Mouse (Mus musculus): ENCODE measurements around the gene Ror2. TPM values are rescaled to one million over a fixed set of nuclear protein-coding genes. Genes with fewer than 3 reads are reported as not detected.

The Ror2 gene
- polyA plus RNA-seq, 1 experiment from 2014 or later: 23.6 TPM

DNA sequence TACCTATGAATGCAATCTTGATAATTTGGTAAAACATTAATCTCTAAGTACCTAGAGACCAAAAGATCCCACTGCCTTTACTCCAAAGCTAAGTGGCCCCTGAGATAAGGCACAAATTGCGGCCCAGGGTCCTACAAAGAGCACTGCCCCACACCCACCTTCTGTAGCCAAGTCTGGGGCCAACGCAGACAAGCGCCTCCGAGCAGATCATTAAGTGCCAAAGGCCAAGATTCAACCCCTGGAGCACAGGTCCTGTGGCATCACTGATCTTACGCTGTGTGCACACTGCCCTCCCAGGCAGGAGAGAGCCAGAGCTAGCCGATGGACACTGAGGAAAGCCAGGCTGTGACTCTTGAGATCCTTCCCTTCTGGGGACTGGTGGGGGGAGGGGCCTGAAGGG, 38.7 kb downstream of the Ror2 start:
- H3K4me3 ChIP-seq: no peak overlapping the region
- peaks cover 58% of the 10 kb centered on the region for H3K4me1 ChIP-seq
- no peak for DNase-seq (ENCODE audit: low spot score)
- peak overlapping the region; percentile 52; the same call in 1 of the 2 replicates for H3K27ac ChIP-seq (replicated peaks)
- peaks cover 6% of the 10 kb centered on the region; the same call in 1 of the 2 replicates for H3K9me3 ChIP-seq
- no peaks in the 10 kb centered on the region for H3K27me3 ChIP-seq (replicated peaks; ENCODE audit: low read depth, poor library complexity, severe bottlenecking)
- WGBS: 72% methylated on average over 6 of the region's 6 CpGs
- peaks cover 7% of the 10 kb centered on the region for H3K36me3 ChIP-seq (replicated peaks)

DNA sequence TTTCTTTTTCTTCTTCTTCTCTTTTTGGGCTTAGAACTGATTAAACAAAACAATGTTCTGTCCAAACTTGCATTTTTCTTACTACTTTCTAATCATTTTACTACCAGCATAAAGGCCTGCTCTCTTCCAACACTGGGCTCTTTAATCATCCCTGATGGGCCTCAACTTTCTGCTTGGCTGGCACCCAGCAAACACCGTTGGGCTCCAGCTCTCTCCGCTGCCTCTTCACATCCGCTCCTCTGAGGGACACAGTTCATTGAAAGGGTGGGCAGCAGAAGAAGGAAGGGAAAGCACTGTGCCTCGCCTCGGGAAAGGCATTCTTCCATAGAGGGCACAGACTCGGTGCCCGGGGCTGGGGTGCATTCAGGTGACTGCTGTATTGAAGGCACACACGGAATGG, 41.8 kb downstream of the Ror2 start:
- Histone ChIP-seq H3K27me3 (replicated peaks; ENCODE audit: low read depth, poor library complexity, severe bottlenecking) (no peaks in the 10 kb centered on the region), H3K36me3 (replicated peaks) (peaks cover 25% of the 10 kb centered on the region), H3K9me3 (peaks cover 19% of the 10 kb centered on the region; the same call in 1 of the 2 replicates), H3K27ac (replicated peaks) (peak overlapping the region; percentile 6; the same call in 1 of the 2 replicates), H3K4me3 (no peak overlapping the region), H3K4me1 (peaks cover 57% of the 10 kb centered on the region)
- 86% methylated on average over 8 of the region's 8 CpGs for WGBS
- no peak for DNase-seq (ENCODE audit: low spot score)

DNA sequence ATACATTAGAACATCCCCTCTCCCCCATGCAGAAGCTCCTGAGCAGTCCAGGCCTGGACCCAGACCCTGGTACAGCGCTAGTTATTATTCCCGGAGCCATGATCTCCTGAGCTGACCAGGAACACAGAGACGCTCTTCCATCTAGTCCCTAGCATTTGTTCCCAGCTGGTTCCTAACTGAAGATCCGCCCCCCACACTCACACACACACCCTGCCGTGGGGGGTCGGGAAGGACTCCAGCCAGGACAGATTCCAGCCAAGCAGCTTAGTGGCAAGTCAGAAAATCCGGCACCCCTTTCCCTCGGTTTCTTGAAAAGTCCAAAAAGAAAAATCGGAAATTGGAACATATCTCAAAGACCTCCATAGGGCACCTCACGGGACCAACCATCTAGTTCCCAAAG, 48.5 kb downstream of the Ror2 start:
- peaks cover 23% of the 10 kb centered on the region for H3K27me3 ChIP-seq (replicated peaks; ENCODE audit: low read depth, poor library complexity, severe bottlenecking)
- DNase-seq (ENCODE audit: low spot score): no peak
- H3K36me3 ChIP-seq (replicated peaks): peaks cover 20% of the 10 kb centered on the region
- peak overlapping the region; percentile 70 for H3K27ac ChIP-seq (replicated peaks)
- WGBS: 54% methylated on average over 10 of the region's 10 CpGs
- H3K4me1 ChIP-seq: peaks cover 73% of the 10 kb centered on the region
- peaks cover 15% of the 10 kb centered on the region; the same call in 1 of the 2 replicates for H3K9me3 ChIP-seq
- no peak overlapping the region for H3K4me3 ChIP-seq

DNA sequence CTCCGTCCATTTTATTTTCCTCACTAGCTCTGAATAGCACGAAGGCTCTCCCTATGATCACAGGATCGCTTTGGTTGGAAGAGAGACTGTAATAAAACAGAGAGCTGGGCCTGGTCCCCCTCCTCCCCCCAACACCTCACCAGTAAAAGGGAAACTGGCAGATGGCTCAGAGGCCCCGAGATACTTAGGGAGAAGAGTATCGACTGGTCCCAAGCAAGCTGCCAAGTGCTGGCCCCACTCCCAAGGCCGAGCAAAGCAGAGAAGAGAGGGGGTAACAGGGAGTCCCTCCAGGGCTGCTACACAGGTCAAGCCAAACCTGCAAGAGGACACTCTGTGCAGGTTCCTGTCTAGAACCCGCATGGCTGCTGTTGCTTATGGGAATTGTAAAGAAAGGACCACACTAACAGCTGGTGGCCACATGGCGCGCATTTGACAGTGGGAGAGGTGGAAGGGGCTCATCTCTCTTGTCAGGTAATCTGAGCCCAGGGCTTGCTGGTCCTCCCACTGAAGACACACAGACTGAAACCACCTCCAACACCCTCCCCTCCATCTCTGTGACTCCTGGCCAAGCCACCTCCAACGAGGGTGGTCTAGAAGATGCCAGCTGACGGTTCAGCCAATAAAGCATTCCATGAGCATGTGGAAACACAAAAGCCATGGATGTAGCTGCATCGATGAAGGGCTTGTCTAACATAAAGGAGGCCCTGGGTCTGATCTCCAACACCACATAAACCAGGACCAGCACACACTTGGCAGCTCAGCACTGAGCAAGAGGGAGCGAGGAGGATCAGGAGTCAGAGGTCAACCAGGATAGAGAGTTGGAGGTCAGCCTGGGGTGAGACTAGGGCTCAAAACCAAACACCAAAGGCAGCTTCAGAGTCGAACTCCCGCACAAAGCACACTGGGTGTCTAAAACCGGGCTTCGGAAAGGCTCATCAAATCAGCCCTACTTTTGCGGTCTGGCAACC, 49.2 kb downstream of the Ror2 start:
- 20% methylated on average over 18 of the region's 18 CpGs for WGBS
- Histone ChIP-seq H3K9me3 (peaks cover 10% of the 10 kb centered on the region; the same call in 1 of the 2 replicates), H3K27ac (replicated peaks) (peak overlapping the region; percentile 70), H3K4me3 (peak overlapping the region; percentile 19; the same call in 1 of the 2 replicates), H3K4me1 (peaks cover 80% of the 10 kb centered on the region), H3K36me3 (replicated peaks) (peaks cover 14% of the 10 kb centered on the region), H3K27me3 (replicated peaks; ENCODE audit: low read depth, poor library complexity, severe bottlenecking) (peaks cover 23% of the 10 kb centered on the region)
- DNase-seq (ENCODE audit: low spot score): peak; percentile 66

DNA sequence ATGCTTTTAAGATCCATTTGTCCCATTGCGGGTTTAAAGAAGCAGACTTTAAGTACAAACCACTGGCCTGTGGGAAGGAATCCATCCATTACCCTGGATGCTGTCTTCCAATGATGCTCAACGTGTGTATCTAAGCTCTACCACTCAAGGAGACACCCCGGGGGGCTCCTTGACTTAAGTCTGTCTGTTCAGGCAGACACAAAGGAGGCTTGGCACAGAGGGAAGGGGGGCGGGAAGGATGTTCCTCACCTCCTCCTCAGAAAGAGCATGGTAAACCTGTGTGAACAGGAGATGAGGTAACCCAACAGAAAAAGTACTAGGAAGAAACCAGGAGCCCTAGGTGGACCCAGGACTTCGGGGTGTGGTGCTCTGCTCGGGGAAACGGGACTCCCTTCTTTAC, 50.0 kb downstream of the Ror2 start:
- 22% methylated on average over 7 of the region's 7 CpGs for WGBS
- H3K27me3 ChIP-seq (replicated peaks; ENCODE audit: low read depth, poor library complexity, severe bottlenecking): peaks cover 23% of the 10 kb centered on the region

DNA sequence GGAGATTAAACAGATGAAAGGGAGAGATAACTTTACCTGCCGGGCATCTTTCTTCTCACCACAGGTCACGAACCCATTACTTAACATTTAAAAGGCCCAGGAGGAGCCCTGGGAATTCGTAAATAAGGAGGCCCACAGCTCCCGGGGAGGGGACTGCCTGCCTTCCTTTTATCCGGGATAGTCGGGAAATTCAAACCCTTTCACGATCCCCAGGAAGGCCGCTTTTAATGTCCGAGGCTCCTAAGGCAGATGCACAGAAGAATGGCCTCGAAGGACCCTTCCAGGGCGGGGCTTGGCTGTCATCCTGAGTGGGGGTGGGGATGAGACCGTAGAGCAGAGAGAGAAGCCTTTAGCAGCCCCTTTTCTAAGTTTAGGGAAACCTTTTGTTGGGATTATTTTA, 51.1 kb downstream of the Ror2 start:
- Histone ChIP-seq H3K27me3 (replicated peaks; ENCODE audit: low read depth, poor library complexity, severe bottlenecking) (peaks cover 23% of the 10 kb centered on the region), H3K4me1 (peaks cover 89% of the 10 kb centered on the region), H3K36me3 (replicated peaks) (peaks cover under 1% of the 10 kb centered on the region; the same call in 1 of the 2 replicates), H3K4me3 (peak overlapping the region; percentile 26; the same call in 1 of the 2 replicates), H3K27ac (replicated peaks) (no peak overlapping the region; the same call in 1 of the 2 replicates), H3K9me3 (no peaks in the 10 kb centered on the region)
- DNase-seq (ENCODE audit: low spot score): peak; percentile 30
- 1% methylated on average over 12 of the region's 12 CpGs for WGBS

More for the DNA sequence above, 50.0 kb downstream of the Ror2 start:
- Histone ChIP-seq H3K4me1 (peaks cover 88% of the 10 kb centered on the region), H3K27ac (replicated peaks) (peak overlapping the region; percentile 70), H3K9me3 (peaks cover 2% of the 10 kb centered on the region; the same call in 1 of the 2 replicates), H3K36me3 (replicated peaks) (peaks cover 6% of the 10 kb centered on the region), H3K4me3 (no peak overlapping the region)
- no peak for DNase-seq (ENCODE audit: low spot score)

DNA sequence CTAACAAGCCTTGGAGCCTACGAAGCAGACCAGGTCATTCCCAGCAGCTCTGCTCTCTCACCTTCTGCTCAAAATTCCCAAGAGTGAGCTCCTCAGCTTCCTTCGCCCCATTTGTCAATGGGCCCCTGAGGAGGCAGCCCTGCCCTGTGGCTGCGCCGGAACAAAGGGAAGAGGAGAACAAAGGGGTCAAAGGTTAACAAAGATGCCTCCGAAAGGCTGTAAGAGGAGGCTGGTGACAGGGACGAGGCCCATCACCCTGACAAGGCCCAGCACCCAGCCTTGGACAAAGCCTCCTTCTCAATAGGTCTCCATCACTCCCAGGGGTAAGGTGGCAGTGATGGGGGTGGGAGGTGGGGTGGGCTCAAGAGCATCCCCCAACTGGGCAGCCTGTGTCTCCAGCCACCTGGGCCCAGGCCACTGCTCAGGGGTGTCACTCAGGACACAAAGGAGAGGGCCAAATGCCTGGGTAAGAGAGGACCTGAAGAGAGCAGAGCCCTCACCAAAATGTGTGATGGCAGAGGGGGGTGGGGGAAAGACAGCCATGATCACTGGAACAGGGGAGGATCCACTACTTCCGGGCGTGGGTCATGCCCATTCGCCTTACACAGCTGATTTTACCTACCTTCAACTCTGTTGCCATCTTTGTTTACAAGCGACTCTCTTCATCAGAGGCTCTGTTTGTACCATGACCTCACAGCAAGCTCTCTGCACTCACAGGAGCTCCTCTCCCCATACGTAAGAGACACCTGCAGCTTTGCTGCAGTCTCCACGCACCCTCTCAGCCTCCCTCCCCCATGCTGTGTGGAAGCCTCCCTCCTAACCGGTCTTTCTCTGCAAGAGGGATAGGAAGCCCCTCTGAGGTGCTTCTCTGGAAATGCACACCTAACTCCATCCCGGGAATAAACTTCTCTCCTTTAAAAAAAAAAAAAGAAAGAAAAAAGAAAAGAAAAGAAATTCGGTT, 51.8 kb downstream of the Ror2 start:
- WGBS: 18% methylated on average over 15 of the region's 15 CpGs
- peaks cover 23% of the 10 kb centered on the region for H3K27me3 ChIP-seq (replicated peaks; ENCODE audit: low read depth, poor library complexity, severe bottlenecking)
- 0 out of 2 replicates have a peak overlapping the region, but pooled peaks have one; percentile 3 for H3K4me3 ChIP-seq
- peaks cover 7% of the 10 kb centered on the region for H3K36me3 ChIP-seq (replicated peaks)
- H3K9me3 ChIP-seq: no peaks in the 10 kb centered on the region
- peak overlapping the region; percentile 79 for H3K27ac ChIP-seq (replicated peaks)
- peaks cover 89% of the 10 kb centered on the region for H3K4me1 ChIP-seq
- DNase-seq (ENCODE audit: low spot score): no peak

DNA sequence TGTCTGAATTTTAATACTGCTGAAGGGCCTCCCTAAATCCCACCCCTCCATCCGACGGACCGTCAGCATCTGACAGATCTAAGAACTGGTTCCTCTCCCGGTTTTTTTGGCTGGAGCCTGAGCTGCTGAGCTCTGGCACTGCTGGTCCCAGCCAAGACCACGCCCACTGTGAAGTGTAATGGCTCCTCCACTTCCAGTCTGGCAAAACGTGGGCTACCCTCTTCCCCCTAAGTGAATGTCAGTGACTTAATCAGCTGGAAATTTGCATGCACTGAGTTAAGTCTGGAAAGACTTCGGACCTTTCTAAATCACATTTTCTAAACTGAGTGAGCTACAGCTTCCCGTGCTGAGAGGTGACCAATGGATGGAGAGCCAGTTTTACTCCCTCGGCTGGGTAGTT, 52.5 kb downstream of the Ror2 start:
- peak; percentile 42 for DNase-seq (ENCODE audit: low spot score)
- Histone ChIP-seq H3K9me3 (0 out of 2 replicates have a peak, but pooled peaks cover 4% of the 10 kb centered on the region), H3K4me3 (no peak overlapping the region), H3K36me3 (replicated peaks) (peaks cover 13% of the 10 kb centered on the region), H3K4me1 (peaks cover 82% of the 10 kb centered on the region), H3K27ac (replicated peaks) (peak overlapping the region; percentile 79), H3K27me3 (replicated peaks; ENCODE audit: low read depth, poor library complexity, severe bottlenecking) (peaks cover 23% of the 10 kb centered on the region)
- 11% methylated on average over 9 of the region's 9 CpGs for WGBS

DNA sequence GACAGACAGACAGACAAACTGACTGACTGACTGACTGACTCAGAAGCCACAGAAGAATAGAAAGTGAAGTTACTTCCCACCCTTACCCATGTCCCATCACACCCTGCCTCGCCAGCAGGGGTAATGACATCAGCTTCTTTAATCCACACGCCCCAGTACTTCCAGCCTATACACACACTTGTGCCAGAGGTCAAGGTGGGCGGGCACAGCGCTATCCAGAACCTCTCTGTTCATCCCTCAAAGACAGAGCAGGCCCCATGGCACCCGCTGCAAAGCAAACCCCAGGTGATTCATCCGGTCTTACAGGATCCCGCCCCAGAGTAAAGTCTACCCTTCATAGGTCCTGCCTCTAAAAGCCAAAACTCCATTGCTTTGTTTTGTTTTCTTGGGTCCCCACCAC, 53.5 kb downstream of the Ror2 start:
- Histone ChIP-seq H3K27me3 (replicated peaks; ENCODE audit: low read depth, poor library complexity, severe bottlenecking) (peaks cover 18% of the 10 kb centered on the region), H3K27ac (replicated peaks) (no peak overlapping the region; the same call in 1 of the 2 replicates), H3K9me3 (0 out of 2 replicates have a peak, but pooled peaks cover 4% of the 10 kb centered on the region), H3K4me3 (no peak overlapping the region), H3K4me1 (peaks cover 74% of the 10 kb centered on the region), H3K36me3 (replicated peaks) (peaks cover 13% of the 10 kb centered on the region)
- WGBS: 26% methylated on average over 7 of the region's 7 CpGs
- DNase-seq (ENCODE audit: low spot score): peak; percentile 30

DNA sequence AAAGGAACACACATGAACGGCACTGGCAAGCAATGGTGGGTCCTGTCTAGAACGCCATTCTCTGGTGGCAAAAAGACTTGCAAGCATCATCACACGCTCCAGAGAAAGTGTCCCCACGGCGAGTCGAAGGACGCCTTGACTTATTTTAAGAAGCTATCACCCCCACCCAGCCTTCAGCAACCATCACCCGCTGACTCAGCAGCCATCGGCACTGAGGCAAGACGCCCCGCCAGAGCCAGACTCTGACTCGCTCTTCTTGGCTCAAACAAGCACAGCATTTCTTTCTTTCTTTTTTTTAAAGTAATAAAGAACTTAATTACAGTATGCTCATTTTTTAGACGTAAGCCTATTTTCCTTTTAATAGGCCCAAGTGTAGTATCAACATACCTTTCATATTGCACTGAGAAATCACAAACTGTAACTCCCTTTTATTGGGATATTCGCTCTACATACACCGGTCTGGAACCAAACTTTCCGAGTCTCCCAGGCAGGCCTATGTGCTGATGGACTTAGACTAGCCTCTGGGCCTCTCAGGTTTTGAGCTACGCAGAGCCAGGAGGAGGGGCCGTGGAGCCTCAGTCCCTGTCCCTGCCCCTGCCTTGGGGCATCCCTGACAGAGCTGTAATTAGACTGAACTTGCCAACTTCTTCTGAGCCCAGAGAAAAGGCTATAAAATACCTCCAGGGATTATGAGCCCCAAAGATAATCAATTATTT, 55.3 kb downstream of the Ror2 start:
- Histone ChIP-seq H3K27ac (replicated peaks) (peak overlapping the region; percentile 49; the same call in 1 of the 2 replicates), H3K4me1 (peaks cover 64% of the 10 kb centered on the region), H3K36me3 (replicated peaks) (peaks cover 19% of the 10 kb centered on the region), H3K4me3 (no peak overlapping the region), H3K9me3 (peaks cover 10% of the 10 kb centered on the region; the same call in 1 of the 2 replicates), H3K27me3 (replicated peaks; ENCODE audit: low read depth, poor library complexity, severe bottlenecking) (0 out of 2 replicates have a peak, but pooled peaks cover 14% of the 10 kb centered on the region)
- DNase-seq (ENCODE audit: low spot score): no peak
- WGBS: 74% methylated on average over 18 of the region's 18 CpGs

DNA sequence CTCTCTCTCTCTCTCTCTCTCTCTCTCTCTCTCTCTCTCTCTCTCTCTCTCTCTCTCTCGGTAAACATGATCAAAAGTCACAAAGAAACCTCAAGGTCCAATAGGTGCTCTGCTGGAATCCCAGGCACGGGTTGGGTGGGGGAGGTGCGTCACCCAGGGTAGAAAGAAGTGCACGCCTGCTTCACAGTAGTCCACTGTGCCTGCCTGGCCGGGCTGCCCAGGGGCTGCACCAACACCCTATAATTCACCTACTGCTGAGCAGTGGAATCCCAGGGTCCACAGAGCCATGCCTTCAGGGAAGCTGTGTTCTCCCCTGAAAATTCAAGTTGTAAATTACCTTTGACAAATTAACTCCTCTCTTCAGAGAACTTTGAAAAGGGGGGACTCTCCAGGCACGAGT, 58.9 kb downstream of the Ror2 start:
- Histone ChIP-seq H3K36me3 (replicated peaks) (peaks cover 36% of the 10 kb centered on the region), H3K4me3 (no peak overlapping the region), H3K27ac (replicated peaks) (no peak overlapping the region), H3K4me1 (peaks cover 38% of the 10 kb centered on the region), H3K27me3 (replicated peaks; ENCODE audit: low read depth, poor library complexity, severe bottlenecking) (no peaks in the 10 kb centered on the region), H3K9me3 (peaks cover 29% of the 10 kb centered on the region)
- DNase-seq (ENCODE audit: low spot score): no peak
- 61% methylated on average over 6 of the region's 6 CpGs for WGBS

Measured in embryonic facial prominence, embryonic 10.5 days (tissue).